Mouse (Mus musculus) gastrocnemius, postnatal 36 days (tissue): ENCODE data around the gene Dcaf1. TPM values are rescaled to one million over a fixed set of nuclear protein-coding genes. Genes with fewer than 3 reads are reported as not detected.
A peak's percentile ranks its signal among the peaks of the same experiment; 100 is the strongest.

Source experiments
- DNase-seq, 2 experiments: peaks; one replicate each; pipeline ENCODE4 v3.0.0; 2022
- intact Hi-C: fragments of 180-260 bp; cut with DNase I; formaldehyde crosslinking; loops from one replicate; pipeline ENCODE4 v1.15.1; 2025
- total RNA-seq, 2 experiments: library from RNA; stranded (reverse); gene quantifications; 2 replicates each; pipeline ENCODE4 v1.2.3; 2021

The Dcaf1 gene
- total RNA-seq, 2 experiments from 2014 or later: 12.2 to 12.7 TPM

- DNase-seq: no peak
- intact Hi-C loops: loop anchor here (5.0 kb wide), 1 partner anchor 37 kb away; no protein-coding TSS in a partner anchor
Measured at GRCm38 (mm10) chr9:106874216-106874615, 52.5 kb downstream of the Dcaf1 start.

- DNase-seq: no peak
- intact Hi-C loops: no loop called here
Measured at GRCm38 (mm10) chr9:106876666-106877065, 55.0 kb downstream of the Dcaf1 start.

GRCm38 (mm10) chr9:106879471-106879870 lies 57.8 kb downstream of the Dcaf1 start:
- DNase-seq: no peak
- intact Hi-C loops: no loop called here

- DNase-seq: no peak
- intact Hi-C loops: loop anchor here (10.0 kb wide), 1 partner anchor 426 kb away; the partner anchor contains the start of gene Pcbp4
Measured at GRCm38 (mm10) chr9:106881071-106881755, 59.5 kb downstream of the Dcaf1 start.

- intact Hi-C loops: loop anchor here (10.0 kb wide), 1 partner anchor 427 kb away; the partner anchor contains the start of gene Pcbp4
- no peak for DNase-seq
Measured at GRCm38 (mm10) chr9:106882176-106882575, 60.5 kb downstream of the Dcaf1 start.

- DNase-seq: no peak
- intact Hi-C loops: loop anchor here (10.0 kb wide), 1 partner anchor 428 kb away; the partner anchor contains the start of gene Pcbp4
Measured at GRCm38 (mm10) chr9:106883085-106883484, 61.4 kb downstream of the Dcaf1 start.

GRCm38 (mm10) chr9:106884306-106884705 lies 62.6 kb downstream of the Dcaf1 start:
- intact Hi-C loops: loop anchor here (10.0 kb wide), 1 partner anchor 430 kb away; the partner anchor contains the start of gene Pcbp4
- no peak for DNase-seq

- intact Hi-C loops: loop anchor here (10.0 kb wide), 1 partner anchor 430 kb away; the partner anchor contains the start of gene Pcbp4
Measured at GRCm38 (mm10) chr9:106884996-106885900, 63.6 kb downstream of the Dcaf1 start.

GRCm38 (mm10) chr9:106885901-106886731 lies 64.4 kb downstream of the Dcaf1 start:
- intact Hi-C loops: loop anchor here (2.0 to 10.0 kb wide), 3 partner anchors 63 to 431 kb away; partner anchors contain the start of gene Pcbp4
- DNase-seq: peak in 1 of 2 experiments; percentile 21

More at GRCm38 (mm10) chr9:106884996-106885900, 63.6 kb downstream of the Dcaf1 start:
- DNase-seq: no peak

- intact Hi-C loops: loop anchor here (2.0 to 10.0 kb wide), 3 partner anchors 64 to 432 kb away; partner anchors contain the start of gene Pcbp4
- DNase-seq: peak; percentile 95 to 96
Measured at GRCm38 (mm10) chr9:106886828-106887702, 65.4 kb downstream of the Dcaf1 start, which contains the start of gene Rbm15b. Gene Rbm15b (minus strand): TSS chr9:106887428.

- intact Hi-C loops: loop anchor here (10.0 kb wide), 1 partner anchor 434 kb away; the partner anchor contains the start of gene Pcbp4
- no peak for DNase-seq
Measured at GRCm38 (mm10) chr9:106888346-106888745, 66.7 kb downstream of the Dcaf1 start.

- intact Hi-C loops: loop anchor here (10.0 kb wide), 1 partner anchor 435 kb away; the partner anchor contains the start of gene Pcbp4
- DNase-seq: no peak
Measured at GRCm38 (mm10) chr9:106889321-106889720, 67.6 kb downstream of the Dcaf1 start.

- DNase-seq: no peak
- intact Hi-C loops: no loop called here
Measured at GRCm38 (mm10) chr9:106890496-106891240, 69.0 kb downstream of the Dcaf1 start.

GRCm38 (mm10) chr9:106891341-106891741 lies 69.7 kb downstream of the Dcaf1 start:
- no peak for DNase-seq
- intact Hi-C loops: no loop called here

GRCm38 (mm10) chr9:106891829-106892551 lies 70.3 kb downstream of the Dcaf1 start, which contains the start of gene Manf:
Gene Manf (minus strand): TSS chr9:106891979.
- intact Hi-C loops: no loop called here
- DNase-seq: peak; percentile 91 to 96

- no peak for DNase-seq
- intact Hi-C loops: no loop called here
Measured at GRCm38 (mm10) chr9:106892552-106892875, 70.8 kb downstream of the Dcaf1 start.

GRCm38 (mm10) chr9:106893327-106893726 lies 71.7 kb downstream of the Dcaf1 start:
- intact Hi-C loops: no loop called here
- DNase-seq: no peak
